Mouse (Mus musculus) midbrain, embryonic 12.5 days (tissue): ENCODE results near the gene Olfr1124. TPM values are rescaled to one million over a fixed set of nuclear protein-coding genes. Genes with fewer than 3 reads are reported as not detected.
"Not testable (repeated sequence)": the region's sequence is repeated elsewhere in the genome, so short reads cannot be mapped to it uniquely, and the experiment has no call there.

ENCODE experiments used
- ATAC-seq: fragments of 200-750 bp; cut with Nextera tagmentation; 2 replicates; pipeline ENCODE4 v1.8.0; 2017; ENCODE audit warnings: low read depth, moderate TSS enrichment, moderate library complexity; ENCODE audit not compliant: low FRiP score
- H3K27ac ChIP-seq: fragments of 300-500 bp; sonication (generic); replicated peaks from 2 replicates; pipeline ENCODE4 v1.5.1; 2016; ENCODE audit warnings: mild to moderate bottlenecking
- H3K27me3 ChIP-seq: fragments of 300-500 bp; sonication (generic); 2 replicates; pipeline ENCODE4 v1.6.1; 2016; ENCODE audit warnings: mild to moderate bottlenecking
- H3K36me3 ChIP-seq: fragments of 300-500 bp; sonication (generic); 2 replicates; pipeline ENCODE4 v1.6.1; 2016
- H3K4me1 ChIP-seq: fragments of 300-500 bp; sonication (generic); 2 replicates; pipeline ENCODE4 v1.6.1; 2016
- H3K4me2 ChIP-seq: fragments of 300-500 bp; sonication (generic); replicated peaks from 2 replicates; pipeline ENCODE4 v1.6.1; 2016; ENCODE audit warnings: mild to moderate bottlenecking, moderate library complexity
- H3K4me3 ChIP-seq: fragments of 300-500 bp; sonication (generic); 2 replicates; pipeline ENCODE4 v1.5.1; 2016; ENCODE audit warnings: mild to moderate bottlenecking
- H3K9ac ChIP-seq: fragments of 300-500 bp; sonication (generic); replicated peaks from 2 replicates; pipeline ENCODE4 v1.6.1; 2016; ENCODE audit warnings: mild to moderate bottlenecking, moderate library complexity
- H3K9me3 ChIP-seq: fragments of 300-500 bp; sonication (generic); 2 replicates; pipeline ENCODE4 v1.6.1; 2016; ENCODE audit warnings: mild to moderate bottlenecking
- WGBS: fragments of 180-500 bp; shearing (Covaris S2); methylation state at CpG from one replicate; pipeline ENCODE4 v1.1.7; 2016; 5-methylcytosine and 5-hydroxymethylcytosine counted together
- polyA plus RNA-seq: library from polyadenylated mRNA; unstranded; fragments of >200 nt; fragmentation: Nextera tagmentation; extraction: Ambion mirVana; gene quantifications from 2 replicates; pipeline ENCODE4 v1.2.1, GENCODE M21; 2016

The Olfr1124 gene
- polyA plus RNA-seq = 0.09 and 0.16 TPM in 2 replicates

GRCm38 (mm10) chr2:87429975-87430374 is at the start of gene Olfr1124:
Gene Olfr1124, plus strand, starts transcription at chr2:87430275.
- H3K36me3 ChIP-seq = no peaks in the 10 kb centered on the region
- H3K4me3 ChIP-seq = no peak within 1 kb of the TSS
- H3K9ac ChIP-seq = no peak within 1 kb of the TSS
- ATAC-seq = no peak
- no peaks in the 10 kb centered on the region for H3K27me3 ChIP-seq
- H3K9me3 ChIP-seq = no peaks in the 10 kb centered on the region
- 90% methylated on average over 1 of the region's 1 CpGs for WGBS
- no peak within 1 kb of the TSS for H3K27ac ChIP-seq
- no peaks in the 10 kb centered on the region for H3K4me1 ChIP-seq
- no peak within 1 kb of the TSS for H3K4me2 ChIP-seq

DNA sequence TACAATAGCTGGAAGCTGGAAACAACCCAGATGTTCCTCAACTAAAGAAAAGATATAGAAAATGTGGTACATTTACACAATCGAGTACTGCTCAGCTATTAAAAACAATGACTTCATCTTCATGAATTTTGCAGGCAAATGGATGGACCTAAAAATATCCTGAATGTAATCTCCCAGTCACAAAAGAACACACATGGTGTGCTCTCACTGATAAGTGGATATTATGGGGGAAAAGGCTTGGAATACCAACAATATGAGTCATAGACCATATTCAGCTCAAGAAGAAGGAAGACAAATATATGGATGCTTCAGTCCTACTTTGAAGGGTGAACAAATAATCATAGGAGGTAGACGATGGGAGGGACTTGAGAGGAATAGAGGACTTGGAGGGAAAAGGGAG is 46.1 kb upstream of the Olfr1124 start:
- H3K4me1 ChIP-seq = no peaks in the 10 kb centered on the region
- H3K4me2 ChIP-seq = no peak overlapping the region
- no peak overlapping the region for H3K9ac ChIP-seq
- no peak overlapping the region for H3K27ac ChIP-seq
- no peaks in the 10 kb centered on the region for H3K27me3 ChIP-seq
- no peaks in the 10 kb centered on the region for H3K9me3 ChIP-seq
- H3K4me3 ChIP-seq = no peak overlapping the region
- ATAC-seq = no peak
- H3K36me3 ChIP-seq = no peaks in the 10 kb centered on the region
- 86% methylated on average over 2 of the region's 2 CpGs for WGBS

GRCm38 (mm10) chr2:87385549-87385948 is 44.5 kb upstream of the Olfr1124 start, which contains the start of gene Olfr1122:
Gene Olfr1122, plus strand, starts transcription at chr2:87385849.
- WGBS = 89% methylated on average over 2 of the region's 2 CpGs
- ATAC-seq = no peak
- H3K9me3 ChIP-seq = no peaks in the 10 kb centered on the region

DNA sequence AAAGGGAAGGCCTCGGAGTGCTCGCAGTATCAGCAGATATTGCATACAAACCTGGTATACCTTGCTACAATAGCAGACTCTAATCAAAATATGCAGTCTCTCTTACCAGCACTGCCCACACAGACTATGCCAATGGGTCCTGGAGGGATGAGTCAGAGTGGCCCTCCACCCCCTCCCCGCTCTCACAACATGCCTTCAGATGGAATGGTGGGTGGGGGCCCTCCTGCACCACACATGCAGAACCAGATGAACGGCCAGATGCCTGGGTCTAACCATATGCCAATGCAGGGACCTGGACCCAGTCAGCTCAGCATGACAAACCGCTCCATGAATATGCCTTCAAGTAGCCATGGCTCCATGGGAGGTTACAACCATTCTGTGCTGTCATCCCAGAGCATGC is 36.5 kb upstream of the Olfr1124 start:
- not testable (repeated sequence) for H3K36me3 ChIP-seq, H3K4me3 ChIP-seq, H3K9me3 ChIP-seq, H3K4me1 ChIP-seq, H3K4me2 ChIP-seq, H3K27me3 ChIP-seq, H3K9ac ChIP-seq, H3K27ac ChIP-seq
- peak; percentile 41; the same call in 1 of the 2 replicates for ATAC-seq
- 94% methylated on average over 5 of the region's 5 CpGs for WGBS

More at GRCm38 (mm10) chr2:87385549-87385948, 44.5 kb upstream of the Olfr1124 start, which contains the start of gene Olfr1122:
- Histone ChIP-seq H3K4me2 (no peak within 1 kb of the TSS), H3K27ac (no peak within 1 kb of the TSS), H3K9ac (no peak within 1 kb of the TSS), H3K36me3 (no peaks in the 10 kb centered on the region), H3K4me3 (no peak within 1 kb of the TSS), H3K4me1 (no peaks in the 10 kb centered on the region), H3K27me3 (no peaks in the 10 kb centered on the region)

- not testable (repeated sequence) for H3K27me3 ChIP-seq, H3K4me2 ChIP-seq, H3K36me3 ChIP-seq, H3K4me1 ChIP-seq, H3K27ac ChIP-seq, H3K4me3 ChIP-seq, H3K9me3 ChIP-seq, H3K9ac ChIP-seq, ATAC-seq
- 85% methylated on average over 7 of the region's 7 CpGs for WGBS
These were observed 35.4 kb upstream of the Olfr1124 start for GRCm38 (mm10) chr2:87394686-87395085.

DNA sequence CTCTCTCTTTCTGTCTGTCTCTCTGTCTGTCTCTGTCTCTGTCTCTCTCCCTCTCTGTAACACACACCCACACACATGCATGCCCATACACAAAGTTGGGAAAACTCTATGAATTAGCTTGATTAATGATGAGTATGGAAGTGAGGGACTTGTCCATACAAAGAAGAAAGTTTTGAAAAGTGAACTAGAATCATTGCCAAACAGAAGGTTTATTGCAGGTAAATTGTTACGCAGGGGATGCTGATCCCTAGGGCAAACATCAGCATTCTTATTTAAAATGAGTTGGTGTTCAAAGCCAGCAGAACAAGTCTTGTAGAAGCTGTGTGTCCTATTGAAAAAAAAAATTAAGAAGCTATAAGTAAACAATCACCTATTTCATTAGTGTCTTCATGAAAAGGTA is 13.7 kb upstream of the Olfr1124 start, which contains the start of gene Olfr1123:
TSS of gene Olfr1123 (plus strand) at position 301 of the 400 bp plus-strand sequence.
- no peak within 1 kb of the TSS for H3K9ac ChIP-seq
- H3K36me3 ChIP-seq = no peaks in the 10 kb centered on the region
- no peak within 1 kb of the TSS for H3K4me2 ChIP-seq
- ATAC-seq = no peak
- H3K27ac ChIP-seq = no peak within 1 kb of the TSS
- no peaks in the 10 kb centered on the region for H3K27me3 ChIP-seq
- H3K4me1 ChIP-seq = no peaks in the 10 kb centered on the region
- WGBS = 89% methylated on average over 1 of the region's 1 CpGs
- no peak within 1 kb of the TSS for H3K4me3 ChIP-seq
- no peaks in the 10 kb centered on the region for H3K9me3 ChIP-seq

GRCm38 (mm10) chr2:87437731-87438130 is 7.7 kb downstream of the Olfr1124 start:
- WGBS = 93% methylated on average over 16 of the region's 16 CpGs
- Histone ChIP-seq H3K4me1 (no peaks in the 10 kb centered on the region), H3K4me3 (no peak overlapping the region), H3K27me3 (no peaks in the 10 kb centered on the region), H3K9me3 (no peaks in the 10 kb centered on the region), H3K4me2 (no peak overlapping the region), H3K27ac (no peak overlapping the region), H3K9ac (no peak overlapping the region), H3K36me3 (no peaks in the 10 kb centered on the region)
- ATAC-seq = no peak

GRCm38 (mm10) chr2:87453662-87454061 is 23.6 kb downstream of the Olfr1124 start, which contains the start of gene Olfr1126:
Gene Olfr1126, plus strand, starts transcription at chr2:87453962.
- H3K36me3 ChIP-seq = no peaks in the 10 kb centered on the region
- no peaks in the 10 kb centered on the region for H3K4me1 ChIP-seq
- no peak within 1 kb of the TSS for H3K9ac ChIP-seq

GRCm38 (mm10) chr2:87461769-87462168 is 31.7 kb downstream of the Olfr1124 start:
- 94% methylated on average over 4 of the region's 4 CpGs for WGBS
- Histone ChIP-seq H3K9ac (no peak overlapping the region), H3K4me1 (no peaks in the 10 kb centered on the region), H3K27ac (no peak overlapping the region), H3K36me3 (no peaks in the 10 kb centered on the region), H3K4me3 (no peak overlapping the region), H3K27me3 (no peaks in the 10 kb centered on the region), H3K4me2 (no peak overlapping the region), H3K9me3 (no peaks in the 10 kb centered on the region)
- no peak for ATAC-seq

More at GRCm38 (mm10) chr2:87453662-87454061, 23.6 kb downstream of the Olfr1124 start, which contains the start of gene Olfr1126:
- no peak for ATAC-seq
- Histone ChIP-seq H3K27ac (no peak within 1 kb of the TSS), H3K4me3 (no peak within 1 kb of the TSS), H3K9me3 (no peaks in the 10 kb centered on the region), H3K27me3 (no peaks in the 10 kb centered on the region), H3K4me2 (no peak within 1 kb of the TSS)

DNA sequence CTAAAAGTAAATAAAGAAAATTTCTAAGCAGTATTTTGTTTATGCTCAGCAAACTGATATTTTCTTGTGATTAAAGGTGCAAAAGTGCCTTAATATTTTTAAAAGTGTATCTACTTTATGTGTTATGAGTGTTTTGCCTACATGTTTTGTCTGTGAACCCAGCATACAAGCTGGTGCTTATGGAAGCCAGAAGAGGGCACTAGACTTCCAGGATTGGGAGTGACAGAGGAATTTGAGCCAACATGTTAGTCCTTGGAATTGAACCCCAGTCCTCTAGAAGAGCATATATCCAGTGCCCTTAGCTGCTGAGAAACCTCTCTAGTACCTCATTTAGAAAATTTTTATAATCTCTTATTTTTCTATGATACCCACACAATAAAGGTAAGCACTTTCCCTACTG is 50.1 kb downstream of the Olfr1124 start:
- no peak for ATAC-seq
- Histone ChIP-seq H3K4me2 (no peak overlapping the region), H3K4me3 (no peak overlapping the region), H3K36me3 (no peaks in the 10 kb centered on the region), H3K27me3 (no peaks in the 10 kb centered on the region), H3K9me3 (no peaks in the 10 kb centered on the region), H3K4me1 (no peaks in the 10 kb centered on the region), H3K27ac (no peak overlapping the region), H3K9ac (no peak overlapping the region)

DNA sequence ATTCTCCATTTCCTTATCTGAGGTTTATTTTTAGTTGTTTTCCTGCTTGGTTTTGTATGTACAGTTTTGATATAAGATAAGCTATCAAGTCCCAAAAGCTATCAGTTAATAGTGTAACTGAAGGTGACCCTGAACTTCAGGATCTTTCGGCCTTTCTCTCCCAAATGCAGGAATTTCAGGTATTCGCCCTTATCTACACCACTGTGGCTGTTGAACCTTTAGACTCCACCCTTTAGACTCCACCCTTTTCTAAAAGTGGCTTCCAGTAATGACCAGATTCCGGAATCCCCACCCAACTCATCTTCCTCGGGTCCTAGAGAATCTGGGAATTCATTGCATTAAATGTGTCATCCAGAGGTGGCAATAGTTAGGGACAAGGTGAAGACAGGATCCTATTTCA is 51.1 kb downstream of the Olfr1124 start:
- no peaks in the 10 kb centered on the region for H3K4me1 ChIP-seq
- no peaks in the 10 kb centered on the region for H3K36me3 ChIP-seq
- H3K4me2 ChIP-seq = no peak overlapping the region
- no peaks in the 10 kb centered on the region for H3K27me3 ChIP-seq
- H3K9ac ChIP-seq = no peak overlapping the region
- ATAC-seq = no peak
- H3K4me3 ChIP-seq = no peak overlapping the region
- H3K27ac ChIP-seq = no peak overlapping the region
- no peaks in the 10 kb centered on the region for H3K9me3 ChIP-seq
- 85% methylated on average over 4 of the region's 4 CpGs for WGBS

- no peak for ATAC-seq
- 67% methylated on average over 2 of the region's 2 CpGs for WGBS
- no peak overlapping the region for H3K9ac ChIP-seq
These were observed 52.2 kb downstream of the Olfr1124 start for GRCm38 (mm10) chr2:87482276-87482675.

More at GRCm38 (mm10) chr2:87482276-87482675, 52.2 kb downstream of the Olfr1124 start:
- Histone ChIP-seq H3K4me2 (no peak overlapping the region), H3K27ac (no peak overlapping the region), H3K36me3 (no peaks in the 10 kb centered on the region), H3K27me3 (no peaks in the 10 kb centered on the region), H3K9me3 (no peaks in the 10 kb centered on the region), H3K4me1 (no peaks in the 10 kb centered on the region), H3K4me3 (no peak overlapping the region)
